Mouse (Mus musculus) small intestine, adult 2 months (tissue): ENCODE data around the gene Amt. TPM values are rescaled to one million over a fixed set of nuclear protein-coding genes. Genes with fewer than 3 reads are reported as not detected.
"Not testable (repeated sequence)": the region's sequence is repeated elsewhere in the genome, so short reads cannot be mapped to it uniquely, and the experiment has no call there.

ENCODE experiments used
- H3K27ac ChIP-seq: fragments of 200-500 bp; 2 replicates; pipeline ENCODE4 v1.5.1; 2012; ENCODE audit warnings: low read depth, low read length, control low read depth, inconsistent platforms; ENCODE audit not compliant: insufficient read depth
- H3K27me3 ChIP-seq: fragments of 200-500 bp; 2 replicates; pipeline ENCODE4 v1.6.1; 2012; ENCODE audit warnings: mild to moderate bottlenecking, moderate library complexity, low read length, inconsistent platforms; ENCODE audit not compliant: control insufficient read depth, insufficient read depth
- H3K36me3 ChIP-seq: fragments of 200-500 bp; 2 replicates; pipeline ENCODE4 v1.6.1; 2012; ENCODE audit warnings: mild to moderate bottlenecking, low read length, control low read depth, inconsistent platforms; ENCODE audit not compliant: control insufficient read depth, insufficient read depth
- H3K4me1 ChIP-seq: fragments of 200-500 bp; 2 replicates; pipeline ENCODE4 v1.6.1; 2012; ENCODE audit warnings: low read length, inconsistent platforms, mixed read lengths; ENCODE audit not compliant: control insufficient read depth, insufficient read depth, insufficient read length
- H3K4me3 ChIP-seq: fragments of 200-500 bp; 2 replicates; pipeline ENCODE4 v1.5.1; 2012; ENCODE audit warnings: low read depth, mild to moderate bottlenecking, control low read depth, inconsistent platforms, low read length, moderate library complexity
- CTCF ChIP-seq: fragments of 200-500 bp; IDR thresholded peaks from 2 replicates; pipeline ENCODE4 v1.5.1; 2012; ENCODE audit warnings: low read depth, mild to moderate bottlenecking, control low read depth, inconsistent platforms, low read length, moderate library complexity, mixed read lengths; ENCODE audit not compliant: insufficient replicate concordance, insufficient read length; ENCODE audit errors: extremely low read depth
- POLR2A ChIP-seq: fragments of 200-500 bp; IDR thresholded peaks from 2 replicates; pipeline ENCODE4 v1.6.1; 2012; ENCODE audit warnings: low read depth, mild to moderate bottlenecking, control low read depth, inconsistent platforms, low read length, moderate library complexity
- WGBS: fragments of 180-500 bp; shearing (Covaris S2); methylation state at CpG from one replicate; pipeline ENCODE4 v1.1.7; 2018; 5-methylcytosine and 5-hydroxymethylcytosine counted together
- polyA plus RNA-seq: library from polyadenylated mRNA; depleted of rRNA; stranded (reverse); fragments of >200 nt; gene quantifications from 2 replicates; pipeline ENCODE4 v1.2.3, GENCODE M21; 2012

Gene Amt
- polyA plus RNA-seq, 1 experiment = 1.4 TPM

DNA sequence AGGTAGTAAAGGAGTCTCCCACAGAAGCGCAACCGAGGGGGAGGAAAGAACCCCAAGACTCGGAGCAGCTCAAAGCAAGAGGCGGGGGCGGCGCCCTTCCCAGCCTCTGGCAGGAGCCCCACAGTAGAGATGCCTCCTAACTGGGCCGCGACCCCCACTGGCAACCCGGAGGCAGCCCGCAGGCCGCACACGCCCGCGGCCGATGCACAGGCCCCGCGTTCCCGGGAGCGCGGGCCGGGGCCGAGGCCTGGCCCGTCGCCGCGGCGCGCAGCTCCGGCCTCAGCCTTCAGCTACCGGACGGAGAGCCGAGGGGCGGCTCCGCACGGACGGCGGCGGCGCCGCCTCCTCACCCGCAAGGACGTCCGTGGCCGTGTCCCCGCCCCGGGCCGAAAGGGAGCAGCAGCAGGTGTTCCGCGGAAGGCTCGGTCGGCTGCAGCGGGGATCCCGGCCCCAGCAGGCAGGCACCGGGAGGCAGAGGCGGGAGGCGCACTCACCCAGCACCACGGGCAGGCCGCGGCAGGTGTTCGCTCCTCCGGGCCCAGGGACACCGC is 33.4 kb upstream of the Amt start:
- Histone ChIP-seq H3K27me3 (no peaks in the 10 kb centered on the region), H3K4me3 (peak overlapping the region; percentile 77), H3K4me1 (peaks cover 23% of the 10 kb centered on the region; the same call in 1 of the 2 replicates), H3K27ac (peak overlapping the region; percentile 87), H3K36me3 (no peaks in the 10 kb centered on the region)
- TF ChIP-seq POLR2A (no peak), CTCF (no peak)
- under 1% methylated on average over 59 of the region's 62 CpGs for WGBS

DNA sequence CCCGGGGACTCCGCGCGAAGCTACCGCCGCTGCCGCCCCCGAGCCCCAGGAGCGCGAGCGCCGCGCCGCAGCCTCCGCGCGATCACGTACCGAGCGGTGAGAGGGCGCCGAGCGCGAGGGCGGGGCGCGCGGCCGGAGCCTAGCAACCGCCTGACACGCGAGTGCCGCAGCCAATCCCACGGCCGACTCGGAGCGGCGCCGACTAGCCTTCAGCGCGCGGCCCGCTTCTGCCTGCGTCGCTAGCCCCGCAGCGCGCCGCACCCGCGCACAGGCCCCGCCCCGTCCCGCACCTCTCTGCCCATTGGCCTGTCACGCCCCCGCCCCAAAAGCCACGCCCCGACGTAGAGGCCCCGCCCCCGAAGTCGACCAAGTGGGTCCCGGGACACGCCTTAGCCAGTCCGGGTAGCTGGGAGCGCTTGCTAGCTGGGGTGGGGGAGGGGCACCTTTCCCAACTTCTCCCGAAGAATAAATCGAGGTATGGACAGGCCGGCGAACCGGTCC is 32.9 kb upstream of the Amt start, which contains the start of gene Dag1:
TSS of gene Dag1 (minus strand) at position 269 of the 501 bp plus-strand sequence.
- no peak for TF ChIP-seq CTCF
- TF ChIP-seq POLR2A = peak; percentile 78
- WGBS = under 1% methylated on average over 71 of the region's 71 CpGs

DNA sequence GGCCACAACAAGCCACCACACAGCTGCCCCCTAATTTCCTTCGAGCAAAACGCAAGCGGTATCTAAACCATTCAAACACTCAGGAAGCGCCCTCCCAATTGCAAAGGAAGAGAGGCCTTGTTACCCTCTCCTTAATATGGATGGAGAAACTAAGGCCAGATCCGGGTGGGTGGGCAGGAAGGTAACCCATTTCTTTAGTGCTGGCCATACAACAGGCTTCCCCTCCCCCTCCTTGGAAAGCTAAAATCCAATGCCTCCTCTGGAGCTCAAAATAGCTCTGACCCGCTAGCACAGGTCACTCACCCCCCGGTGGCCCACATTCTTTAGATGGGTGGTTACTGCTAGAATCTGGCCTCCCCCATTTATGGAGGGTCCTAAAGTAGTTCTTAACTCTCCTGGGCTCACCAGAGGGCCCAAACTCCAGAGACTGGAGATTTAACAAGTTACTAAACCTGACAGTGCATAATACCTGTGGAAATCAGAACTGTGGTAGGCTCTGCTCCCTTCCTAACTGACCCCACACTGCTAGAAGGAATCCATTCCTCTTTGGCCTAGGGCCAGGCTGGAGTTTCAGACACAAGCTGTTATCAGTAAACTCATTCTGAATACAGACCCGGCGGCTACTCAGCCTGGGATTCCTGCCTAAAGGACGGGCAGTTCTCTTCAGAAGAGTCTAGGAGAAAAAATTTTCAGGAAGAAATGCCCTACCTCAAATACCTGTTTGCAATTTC is 32.3 kb upstream of the Amt start:
- no peaks in the 10 kb centered on the region for H3K36me3 ChIP-seq
- 7% methylated on average over 10 of the region's 10 CpGs for WGBS
- TF ChIP-seq POLR2A (no peak), CTCF (0 out of 2 replicates have a peak, but pooled peaks have one; percentile 14)
- H3K4me1 ChIP-seq = peaks cover 26% of the 10 kb centered on the region; the same call in 1 of the 2 replicates
- H3K4me3 ChIP-seq = peak overlapping the region; percentile 77
- H3K27me3 ChIP-seq = no peaks in the 10 kb centered on the region
- H3K27ac ChIP-seq = peak overlapping the region; percentile 74

More for the DNA sequence above, 32.9 kb upstream of the Amt start, which contains the start of gene Dag1:
- H3K27ac ChIP-seq = peak within 1 kb of the TSS; percentile 87
- no peaks in the 10 kb centered on the region for H3K36me3 ChIP-seq
- H3K27me3 ChIP-seq = no peaks in the 10 kb centered on the region
- H3K4me3 ChIP-seq = peak within 1 kb of the TSS; percentile 77
- peaks cover 25% of the 10 kb centered on the region; the same call in 1 of the 2 replicates for H3K4me1 ChIP-seq

DNA sequence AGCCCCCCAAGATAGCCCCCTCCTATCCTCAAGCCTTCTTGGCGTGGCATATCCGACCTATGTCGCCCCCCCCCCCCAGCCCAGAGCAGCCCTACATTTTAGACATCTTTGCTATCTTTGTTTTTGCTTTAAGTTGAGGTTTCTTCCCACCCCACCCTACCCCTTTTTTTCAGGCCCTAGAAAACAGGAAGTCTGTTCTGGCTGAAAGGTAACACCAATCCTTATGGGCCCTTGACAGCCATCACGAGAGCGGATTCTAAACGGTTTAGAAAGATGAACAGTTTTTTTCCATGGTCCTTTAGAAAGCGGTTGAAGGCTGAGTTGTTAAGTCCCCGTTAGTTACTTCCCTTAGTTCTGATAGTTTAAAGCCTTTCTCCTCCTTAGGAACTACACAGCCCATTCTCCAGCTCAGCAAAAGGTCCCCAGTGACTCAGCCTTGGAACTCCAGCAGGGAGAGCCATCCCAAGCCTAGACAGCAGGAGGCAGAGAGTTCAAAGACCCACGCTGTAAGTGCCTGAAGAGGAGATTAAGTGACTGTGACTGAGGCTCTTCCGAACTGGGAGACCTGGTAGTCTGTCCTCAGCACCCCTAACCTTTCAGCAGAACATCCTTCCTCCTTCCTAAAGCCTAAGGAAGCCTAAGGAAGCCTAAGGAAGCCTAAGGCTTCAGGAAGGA is 30.3 kb upstream of the Amt start:
- H3K4me3 ChIP-seq = no peak overlapping the region
- H3K4me1 ChIP-seq = peaks cover 31% of the 10 kb centered on the region; the same call in 1 of the 2 replicates
- 80% methylated on average over 10 of the region's 10 CpGs for WGBS
- H3K27ac ChIP-seq = no peak overlapping the region
- no peaks in the 10 kb centered on the region for H3K27me3 ChIP-seq
- TF ChIP-seq CTCF = no peak
- TF ChIP-seq POLR2A = no peak
- no peaks in the 10 kb centered on the region for H3K36me3 ChIP-seq

DNA sequence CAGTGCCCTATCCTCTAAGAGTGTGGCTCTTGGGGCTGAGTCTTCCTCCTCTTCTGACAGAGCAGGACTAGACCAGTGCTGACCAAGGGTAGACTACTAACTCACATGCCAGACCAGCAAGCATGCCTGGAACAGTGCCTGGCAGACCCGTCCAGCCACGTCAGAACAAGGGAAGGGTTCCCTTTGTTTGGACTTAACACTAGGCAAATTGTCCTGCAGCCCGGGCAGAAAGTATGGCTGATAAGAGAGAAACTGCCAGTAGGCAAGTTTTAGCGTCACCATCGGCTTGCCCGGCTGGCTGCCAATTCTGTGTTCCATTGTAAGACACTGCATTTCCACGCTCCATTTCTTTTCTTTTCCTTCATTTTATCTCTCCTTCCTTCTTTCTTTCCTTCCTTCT is 29.0 kb upstream of the Amt start:
- 31% methylated on average over 7 of the region's 7 CpGs for WGBS
- H3K27me3 ChIP-seq = no peaks in the 10 kb centered on the region
- peak overlapping the region; percentile 79 for H3K27ac ChIP-seq
- peaks cover 29% of the 10 kb centered on the region; the same call in 1 of the 2 replicates for H3K4me1 ChIP-seq
- no peak overlapping the region for H3K4me3 ChIP-seq
- no peaks in the 10 kb centered on the region for H3K36me3 ChIP-seq
- TF ChIP-seq CTCF (no peak), POLR2A (no peak)

DNA sequence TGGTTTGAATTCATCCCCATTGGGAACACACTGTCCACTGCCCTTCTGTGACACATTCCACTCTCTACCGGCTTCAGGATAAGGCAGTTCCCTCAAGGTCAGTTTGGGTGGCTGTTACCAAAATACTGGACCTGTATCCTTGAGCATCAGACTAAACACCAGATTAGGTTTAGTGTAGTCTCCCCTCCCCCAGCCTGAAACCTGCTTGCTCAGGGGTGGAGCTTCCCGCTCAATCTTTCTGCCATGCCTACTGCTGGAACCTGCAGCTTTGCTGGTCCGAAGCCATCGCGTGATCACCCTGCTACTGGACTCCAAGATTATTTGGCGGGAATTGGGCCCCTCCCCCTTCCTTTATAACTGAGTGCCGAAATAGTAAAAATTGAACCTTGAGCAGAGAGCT is 28.0 kb upstream of the Amt start:
- WGBS = 18% methylated on average over 7 of the region's 7 CpGs
- H3K27ac ChIP-seq = 0 out of 2 replicates have a peak overlapping the region, but pooled peaks have one; percentile 24
- H3K27me3 ChIP-seq, H3K36me3 ChIP-seq, H3K4me3 ChIP-seq: not testable (repeated sequence)
- peaks cover 33% of the 10 kb centered on the region; the same call in 1 of the 2 replicates for H3K4me1 ChIP-seq

DNA sequence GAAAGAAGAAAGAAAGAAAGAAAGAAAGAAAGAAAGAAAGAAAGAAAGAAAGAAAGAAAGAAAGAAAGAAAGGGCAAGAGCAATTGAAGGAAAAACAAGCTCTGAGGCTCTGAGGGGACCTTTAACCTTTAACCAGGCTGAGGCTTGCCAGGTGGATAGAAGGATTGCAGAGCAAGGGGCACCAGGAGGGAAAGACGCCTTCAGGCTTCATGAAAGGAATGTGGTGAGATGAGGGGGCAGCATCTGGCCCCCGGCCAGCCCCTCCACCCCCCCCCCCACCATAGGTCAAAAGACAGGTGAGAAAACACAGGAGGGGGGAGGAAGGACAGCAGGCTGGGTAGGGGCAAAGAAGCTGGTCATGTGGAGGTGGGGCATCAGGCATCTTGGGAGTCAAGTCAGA is 24.7 kb upstream of the Amt start:
- Histone ChIP-seq H3K4me1 (peaks cover 35% of the 10 kb centered on the region; the same call in 1 of the 2 replicates), H3K27me3 (no peaks in the 10 kb centered on the region), H3K36me3 (no peaks in the 10 kb centered on the region), H3K4me3 (no peak overlapping the region), H3K27ac (peak overlapping the region; percentile 83)
- no peak for TF ChIP-seq CTCF
- TF ChIP-seq POLR2A = no peak
- WGBS = 9% methylated on average over 2 of the region's 2 CpGs
